Mouse (Mus musculus) hematopoietic multipotent progenitor cell, adult 10-12 weeks (in vitro differentiated cells): Measurements from ENCODE around the gene Sap25. TPM values are rescaled to one million over a fixed set of nuclear protein-coding genes. Genes with fewer than 3 reads are reported as not detected.

ENCODE experiments used
- polyA plus RNA-seq: library from polyadenylated mRNA; stranded (reverse); fragments of >175 nt; gene quantifications from 2 replicates; pipeline ENCODE4 v1.2.3, GENCODE M21; 2012; ENCODE audit warnings: low replicate concordance

Sap25 gene
- 167 and 231 TPM in 2 replicates for polyA plus RNA-seq

DNA sequence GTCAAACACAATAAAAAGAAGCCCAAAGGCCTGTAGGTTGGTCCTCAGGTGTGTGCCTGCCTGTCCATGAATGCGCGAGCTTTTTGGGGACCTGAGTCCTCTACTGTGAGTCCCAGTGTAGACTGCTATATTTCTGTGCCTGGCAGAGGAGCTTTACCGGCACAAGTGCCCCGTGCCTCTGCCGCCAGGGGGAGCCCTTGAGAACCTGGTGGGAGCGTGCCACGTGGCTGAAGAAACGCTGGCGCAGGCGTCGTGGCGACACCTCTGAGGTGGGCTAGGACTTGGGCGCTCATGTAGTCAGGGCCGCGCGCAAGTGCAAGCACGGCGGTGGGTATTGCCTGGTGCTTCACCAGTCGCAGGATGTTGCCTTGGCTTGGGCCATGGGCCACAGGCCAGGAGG is at the start of gene Sap25:
TSS of gene Sap25 (plus strand) at position 281 of the 400 bp plus-strand sequence.

DNA sequence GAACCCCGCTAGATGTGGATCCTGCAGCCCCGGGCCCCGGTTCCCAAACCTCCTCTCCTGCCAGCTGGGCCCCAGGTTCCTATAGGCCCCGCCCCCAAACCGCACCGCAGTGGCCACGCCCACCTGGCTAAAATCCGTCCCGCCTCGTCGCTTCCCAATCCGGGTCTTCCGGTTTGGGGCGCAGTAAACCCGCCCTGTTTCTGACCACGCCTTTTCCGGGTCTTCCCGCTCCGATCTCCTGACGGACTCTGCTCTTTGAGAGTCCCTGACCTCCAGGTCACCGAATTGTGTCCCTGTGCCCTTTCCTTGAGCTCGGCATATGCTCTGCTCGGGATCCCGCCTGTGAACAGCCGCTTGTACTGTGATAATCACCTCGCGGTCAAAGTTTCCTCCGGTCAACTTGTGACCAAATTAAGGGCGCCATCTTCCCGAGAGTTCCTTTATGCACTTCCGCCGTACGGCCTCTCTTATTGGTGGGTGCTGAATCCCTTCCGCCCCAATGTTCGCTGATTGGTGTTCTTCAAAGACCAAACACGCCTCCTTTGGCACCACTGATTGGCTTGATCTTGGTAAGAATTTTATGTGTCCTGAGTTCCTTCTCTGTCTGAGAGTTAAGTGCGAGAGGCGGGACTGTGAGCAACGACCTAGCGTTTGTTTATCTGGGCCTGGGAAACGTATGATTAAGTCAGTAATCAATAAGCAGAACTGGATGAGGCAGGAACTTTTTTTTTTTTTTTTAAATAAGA is 40.3 kb upstream of the Sap25 start, which contains the start of gene Mospd3:
TSS of gene Mospd3 (minus strand) at position 440 of the 746 bp plus-strand sequence.

DNA sequence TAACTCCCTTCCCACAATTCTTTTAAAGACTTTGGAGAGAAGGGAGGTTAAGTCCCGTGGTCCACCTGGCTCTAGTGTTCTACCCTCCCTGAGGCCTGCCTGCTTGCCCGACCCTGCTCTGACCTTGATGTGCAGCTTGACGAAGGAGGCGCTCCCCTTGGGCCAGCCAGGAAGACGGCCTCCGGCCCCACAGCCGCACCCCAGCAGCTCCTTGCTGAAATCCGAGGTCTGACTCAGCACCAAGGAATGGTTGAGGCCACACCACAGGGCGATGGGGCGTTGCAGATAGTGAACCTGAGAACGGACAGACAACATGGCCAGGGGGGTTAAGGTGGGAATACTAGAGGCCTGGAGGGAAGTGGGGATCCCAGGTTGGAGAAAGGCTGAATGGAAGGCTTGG is 27.6 kb upstream of the Sap25 start, which contains the start of gene Pcolce:
TSS of gene Pcolce (minus strand) at position 235 of the 400 bp plus-strand sequence.

DNA sequence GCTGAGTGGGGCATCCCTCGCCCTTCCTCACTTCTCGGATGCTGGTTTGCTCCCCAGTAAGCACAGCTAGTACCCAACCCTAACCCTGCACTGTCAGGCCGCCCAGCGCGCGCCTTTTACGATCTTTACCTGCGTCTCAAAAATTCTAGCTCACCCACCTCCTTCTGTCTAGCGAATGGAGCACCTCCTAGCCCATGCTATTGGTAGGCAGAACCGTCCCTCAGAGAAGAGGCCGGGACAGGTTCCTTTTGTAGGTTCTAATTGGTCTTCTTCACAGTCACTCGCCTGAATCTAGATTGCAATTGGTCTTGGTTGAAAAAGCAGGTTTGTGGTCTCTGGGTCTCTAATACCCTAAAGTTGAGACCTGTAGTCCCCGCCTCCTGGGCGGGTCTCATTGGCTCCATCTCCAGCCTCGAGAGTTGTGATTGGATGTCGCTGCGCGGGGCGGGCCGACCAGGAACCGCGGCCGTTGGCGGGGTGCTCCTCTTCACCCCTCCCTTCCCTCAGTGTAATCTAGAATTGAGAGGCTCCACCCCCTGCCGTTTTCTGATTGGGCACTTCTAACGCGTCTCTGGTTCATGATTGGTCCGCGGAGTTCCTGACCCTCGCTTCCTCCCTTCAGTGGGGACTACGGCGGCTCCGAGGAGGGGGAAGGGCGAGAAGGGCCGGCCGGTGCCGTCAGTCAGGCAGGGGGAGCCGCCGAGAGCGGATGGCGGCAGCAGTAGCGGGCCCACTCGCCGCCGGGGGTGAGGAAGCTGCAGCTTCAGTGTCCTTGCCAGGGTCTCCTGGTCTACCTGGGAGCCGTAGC is 12.4 kb upstream of the Sap25 start, which contains the start of the genes Fbxo24, Lrch4 and Gm20605:
TSS of gene Fbxo24 (minus strand) at position 505 of the 808 bp plus-strand sequence.
TSS of gene Lrch4 (plus strand) at position 624 of the 808 bp plus-strand sequence.
TSS of gene Gm20605 (plus strand) at position 678 of the 808 bp plus-strand sequence.

DNA sequence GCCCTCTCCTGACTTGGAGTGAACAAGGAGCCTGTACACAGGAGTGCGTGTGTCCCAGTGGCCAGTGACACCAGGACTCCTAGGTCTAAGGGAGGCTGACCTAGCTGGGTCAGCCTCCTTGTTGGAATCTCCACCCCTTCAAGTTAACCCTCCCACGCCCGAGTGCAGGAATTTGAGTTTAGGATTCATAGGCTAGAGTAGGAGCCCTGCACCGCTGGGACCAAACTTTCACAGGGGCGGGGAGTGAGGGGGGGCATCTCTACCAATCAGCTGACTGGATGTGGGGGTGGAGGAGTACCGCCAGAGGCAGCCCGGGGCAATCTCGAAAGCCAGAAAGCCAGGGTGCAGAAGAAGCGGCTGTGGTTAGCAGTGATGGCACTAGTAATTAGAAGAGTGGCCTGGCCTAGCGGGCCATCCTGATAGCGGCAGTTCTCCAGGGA is 4.5 kb downstream of the Sap25 start, which contains the start of gene Irs3:
TSS of gene Irs3 (minus strand) at position 63 of the 440 bp plus-strand sequence.

DNA sequence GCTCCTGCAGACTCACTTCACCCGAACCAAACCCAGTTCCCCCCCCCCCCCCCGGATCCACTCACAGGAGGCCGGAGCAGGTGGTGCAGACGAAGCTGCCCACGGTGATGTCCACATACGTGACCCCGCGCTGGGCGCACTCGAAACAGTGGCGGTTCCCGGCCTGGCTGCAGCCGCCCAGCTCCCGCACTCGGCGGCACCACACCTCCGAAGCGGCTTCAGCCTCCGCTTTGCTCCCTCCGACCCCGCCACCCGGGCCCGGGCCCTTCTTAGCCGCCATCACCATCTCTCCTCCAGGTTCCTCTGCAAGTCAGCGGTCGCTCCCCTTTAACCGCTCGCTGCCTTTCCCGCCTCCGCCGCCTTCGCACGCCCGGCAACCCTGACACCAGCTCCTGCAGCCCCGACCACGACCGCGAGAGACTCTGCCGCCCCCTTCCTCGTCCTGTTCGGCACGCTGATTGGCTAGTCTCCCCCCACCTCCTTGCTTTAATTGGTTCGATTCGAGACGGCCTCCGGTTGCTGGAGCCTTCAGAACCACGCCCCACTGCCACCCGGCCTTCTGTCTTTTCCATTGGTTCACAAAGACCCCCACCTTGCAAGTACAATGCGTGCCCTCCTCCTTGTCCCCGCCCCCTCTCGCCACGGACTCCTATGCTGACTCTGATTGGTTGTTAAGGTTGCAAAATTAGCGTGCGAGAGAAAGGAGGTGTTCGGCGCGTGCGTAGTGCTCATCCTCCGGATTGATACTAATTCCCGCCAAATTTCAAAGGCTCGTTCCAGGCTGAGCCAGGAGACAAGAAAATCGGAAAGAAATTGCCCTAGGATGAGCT is 43.4 kb downstream of the Sap25 start, which contains the start of gene Agfg2:
TSS of gene Agfg2 (minus strand) at position 433 of the 830 bp plus-strand sequence.

Other genes starting within 250 kb of the Sap25 start
- 0.27 and 1.3 TPM in 2 replicates for gene Zan, start 164.3 kb upstream of the Sap25 start, polyA plus RNA-seq
- 22.2 and 55.1 TPM in 2 replicates for gene Pop7, start 138.8 kb upstream of the Sap25 start, polyA plus RNA-seq
- gene Gigyf1, start 122.8 kb upstream of the Sap25 start, polyA plus RNA-seq, result 93.0 and 157 TPM in 2 replicates
- not detected in 2 replicates for gene Epo, start 108.1 kb upstream of the Sap25 start, polyA plus RNA-seq
- 466 and 724 TPM in 2 replicates for gene Gnb2, start 107.8 kb upstream of the Sap25 start, polyA plus RNA-seq
- gene Actl6b, start 87.8 kb upstream of the Sap25 start, polyA plus RNA-seq, result not detected in 2 replicates
- 2.0 and 13.3 TPM in 2 replicates for gene Tfr2, start 71.5 kb upstream of the Sap25 start, polyA plus RNA-seq
- 343 and 978 TPM in 2 replicates for gene Mospd3, start 40.3 kb upstream of the Sap25 start, polyA plus RNA-seq
- 2.0 and 8.5 TPM in 2 replicates for gene Pcolce, start 27.6 kb upstream of the Sap25 start, polyA plus RNA-seq
- 0.09 and 0.20 TPM in 2 replicates for gene Fbxo24, start 12.3 kb upstream of the Sap25 start, polyA plus RNA-seq
- 391 and 723 TPM in 2 replicates for gene Lrch4, start 12.2 kb upstream of the Sap25 start, polyA plus RNA-seq
- gene Gm20605, start 12.2 kb upstream of the Sap25 start, polyA plus RNA-seq, result 44.7 and 56.6 TPM in 2 replicates
- 0.17 and 0.21 TPM in 2 replicates for gene Irs3, start 4.4 kb downstream of the Sap25 start, polyA plus RNA-seq
- 41.0 and 59.6 TPM in 2 replicates for gene Agfg2, start 43.4 kb downstream of the Sap25 start, polyA plus RNA-seq
- gene Nyap1, start 100.3 kb downstream of the Sap25 start, polyA plus RNA-seq, result 3.5 and 11.1 TPM in 2 replicates
- 642 and 1,190 TPM in 2 replicates for gene Tsc22d4, start 104.4 kb downstream of the Sap25 start, polyA plus RNA-seq
- 82.7 and 175 TPM in 2 replicates for gene Ppp1r35, start 137.5 kb downstream of the Sap25 start, polyA plus RNA-seq
- gene Mepce, start 146.3 kb downstream of the Sap25 start, polyA plus RNA-seq, result 168 and 453 TPM in 2 replicates
- gene Zcwpw1, start 146.5 kb downstream of the Sap25 start, polyA plus RNA-seq, result 2.2 and 5.2 TPM in 2 replicates
- 6.6 and 11.0 TPM in 2 replicates for gene Pilra, start 194.9 kb downstream of the Sap25 start, polyA plus RNA-seq
- gene Pilrb1, start 216.8 kb downstream of the Sap25 start, polyA plus RNA-seq, result 6.6 and 9.2 TPM in 2 replicates
- 6.4 and 10.8 TPM in 2 replicates for gene Pilrb2, start 230.5 kb downstream of the Sap25 start, polyA plus RNA-seq